Mouse (Mus musculus) ES-Bruce4 (cell line): ENCODE results near the gene Tspan9. TPM values are rescaled to one million over a fixed set of nuclear protein-coding genes. Genes with fewer than 3 reads are reported as not detected.

ENCODE experiments used
- H3K27ac ChIP-seq: 2 replicates; pipeline ENCODE4 v1.5.1; 2012; ENCODE audit warnings: low read length, inconsistent platforms; ENCODE audit not compliant: insufficient read depth
- H3K27me3 ChIP-seq: 2 replicates; pipeline ENCODE4 v1.6.1; 2012; ENCODE audit warnings: mild to moderate bottlenecking, low read length, inconsistent platforms; ENCODE audit not compliant: control insufficient read depth, poor library complexity, insufficient read depth, severe bottlenecking
- H3K36me3 ChIP-seq: 2 replicates; pipeline ENCODE4 v1.6.1; 2012; ENCODE audit warnings: inconsistent platforms, mild to moderate bottlenecking, low read length, moderate library complexity; ENCODE audit not compliant: control insufficient read depth, poor library complexity, insufficient read depth, severe bottlenecking
- H3K4me1 ChIP-seq: one replicate; pipeline ENCODE4 v1.8.1; 2011; ENCODE audit warnings: low read length; ENCODE audit not compliant: control insufficient read depth, insufficient read depth
- H3K4me3 ChIP-seq: 2 replicates; pipeline ENCODE4 v1.5.1; 2011; ENCODE audit warnings: low read depth, mild to moderate bottlenecking, low read length
- H3K9ac ChIP-seq: 2 replicates; pipeline ENCODE4 v1.6.1; 2012; ENCODE audit warnings: low read depth, mild to moderate bottlenecking, inconsistent platforms; ENCODE audit not compliant: poor library complexity, severe bottlenecking
- H3K9me3 ChIP-seq: replicated peaks from 2 replicates; pipeline ENCODE4 v1.6.1; 2012; ENCODE audit warnings: mild to moderate bottlenecking, low read length, inconsistent platforms; ENCODE audit not compliant: control insufficient read depth, poor library complexity, insufficient read depth, severe bottlenecking
- CTCF ChIP-seq: IDR thresholded peaks from one replicate; pipeline ENCODE4 v1.8.1; 2011; ENCODE audit warnings: low read depth, low read length
- EP300 ChIP-seq: IDR thresholded peaks from 2 replicates; pipeline ENCODE4 v1.6.1; 2011; ENCODE audit warnings: low read depth, low read length; ENCODE audit not compliant: insufficient read depth
- POLR2A ChIP-seq: IDR thresholded peaks from one replicate; pipeline ENCODE4 v1.8.1; 2011; ENCODE audit warnings: low read length; ENCODE audit not compliant: insufficient read depth
- polyA plus RNA-seq: library from polyadenylated mRNA; stranded (reverse); fragments of >200 nt; gene quantifications from 2 replicates; pipeline ENCODE4 v1.2.4, GENCODE M21; 2011; ENCODE audit warnings: low read depth; ENCODE audit not compliant: missing spikeins, insufficient read depth, insufficient read length

The Tspan9 gene
- polyA plus RNA-seq, 1 experiment: 90.5 TPM

GRCm38 (mm10) chr6:128047239-128047638 is 96.2 kb downstream of the Tspan9 start:
- Histone ChIP-seq H3K27ac (no peak overlapping the region), H3K9me3 (no peaks in the 10 kb centered on the region), H3K4me1 (peaks cover 3% of the 10 kb centered on the region), H3K27me3 (no peaks in the 10 kb centered on the region), H3K4me3 (no peak overlapping the region), H3K9ac (no peak overlapping the region), H3K36me3 (no peaks in the 10 kb centered on the region)
- no peak for TF ChIP-seq CTCF
- no peak for TF ChIP-seq POLR2A
- no peak for TF ChIP-seq EP300

GRCm38 (mm10) chr6:128046799-128047198 is 96.6 kb downstream of the Tspan9 start:
- Histone ChIP-seq H3K4me3 (no peak overlapping the region), H3K27me3 (no peaks in the 10 kb centered on the region), H3K9ac (no peak overlapping the region), H3K4me1 (peaks cover 3% of the 10 kb centered on the region), H3K36me3 (no peaks in the 10 kb centered on the region), H3K27ac (no peak overlapping the region), H3K9me3 (no peaks in the 10 kb centered on the region)
- TF ChIP-seq EP300 (no peak), CTCF (no peak), POLR2A (no peak)

GRCm38 (mm10) chr6:128044691-128045090 is 98.7 kb downstream of the Tspan9 start:
- Histone ChIP-seq H3K27ac (no peak overlapping the region), H3K4me3 (no peak overlapping the region), H3K9me3 (no peaks in the 10 kb centered on the region), H3K27me3 (no peaks in the 10 kb centered on the region), H3K36me3 (no peaks in the 10 kb centered on the region), H3K9ac (no peak overlapping the region), H3K4me1 (peaks cover 3% of the 10 kb centered on the region)
- TF ChIP-seq POLR2A (no peak), CTCF (no peak), EP300 (no peak)

GRCm38 (mm10) chr6:128043486-128043885 is 99.9 kb downstream of the Tspan9 start:
- Histone ChIP-seq H3K4me1 (peaks cover 3% of the 10 kb centered on the region), H3K9ac (no peak overlapping the region), H3K9me3 (no peaks in the 10 kb centered on the region), H3K36me3 (no peaks in the 10 kb centered on the region), H3K4me3 (no peak overlapping the region), H3K27ac (no peak overlapping the region), H3K27me3 (no peaks in the 10 kb centered on the region)
- TF ChIP-seq POLR2A (no peak), EP300 (no peak), CTCF (no peak)

GRCm38 (mm10) chr6:128041836-128042235 is 101.6 kb downstream of the Tspan9 start:
- Histone ChIP-seq H3K9me3 (no peaks in the 10 kb centered on the region), H3K4me1 (no peaks in the 10 kb centered on the region), H3K27ac (no peak overlapping the region), H3K4me3 (no peak overlapping the region), H3K27me3 (no peaks in the 10 kb centered on the region), H3K9ac (no peak overlapping the region), H3K36me3 (no peaks in the 10 kb centered on the region)
- no peak for TF ChIP-seq EP300

GRCm38 (mm10) chr6:128039077-128039766 is 104.2 kb downstream of the Tspan9 start:
- H3K27ac ChIP-seq: no peak overlapping the region
- H3K4me3 ChIP-seq: no peak overlapping the region
- no peaks in the 10 kb centered on the region for H3K27me3 ChIP-seq
- H3K36me3 ChIP-seq: no peaks in the 10 kb centered on the region
- no peaks in the 10 kb centered on the region for H3K9me3 ChIP-seq
- H3K4me1 ChIP-seq: peaks cover 3% of the 10 kb centered on the region
- H3K9ac ChIP-seq: no peak overlapping the region
- TF ChIP-seq POLR2A: no peak
- TF ChIP-seq CTCF: no peak
- TF ChIP-seq EP300: no peak
